Mouse (Mus musculus): Measurements from ENCODE around the gene Btbd3. TPM values are rescaled to one million over a fixed set of nuclear protein-coding genes. Genes with fewer than 3 reads are reported as not detected.

Gene Btbd3
- polyA plus RNA-seq, 1 experiment from 2014 or later, result 17.3 TPM

- Histone ChIP-seq H3K4me1 (peaks cover 2% of the 10 kb centered on the region; the same call in 1 of the 2 replicates), H3K36me3 (no peaks in the 10 kb centered on the region), H3K27me3 (ENCODE audit: low read depth, poor library complexity, severe bottlenecking) (no peaks in the 10 kb centered on the region), H3K9me3 (replicated peaks) (no peaks in the 10 kb centered on the region), H3K27ac (replicated peaks) (no peak overlapping the region), H3K4me3 (no peak overlapping the region)
- DNase-seq (ENCODE audit: low spot score), result no peak
- WGBS, result 45% methylated on average over 2 of the region's 2 CpGs
Measured at GRCm38 (mm10) chr2:138431991-138432390, 175.6 kb downstream of the Btbd3 start.

DNA sequence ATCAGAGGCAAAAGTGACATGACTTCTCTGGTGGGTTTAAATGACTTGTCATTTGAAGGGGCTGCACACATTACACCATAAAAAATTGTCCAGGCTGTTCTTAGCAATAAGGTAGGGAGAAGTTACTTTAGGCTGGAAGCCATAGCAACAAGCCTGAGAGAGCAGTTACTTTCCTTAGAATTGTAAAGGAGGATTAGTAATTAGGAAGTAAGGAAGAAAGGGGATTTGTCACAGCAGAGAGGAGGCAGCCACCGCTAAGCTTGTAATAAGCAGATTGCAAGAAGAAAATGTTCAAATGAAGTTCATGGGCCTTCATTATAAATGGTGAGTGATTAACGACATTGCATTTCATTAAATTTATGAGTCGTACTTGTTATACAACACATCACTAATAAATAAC, 190.1 kb downstream of the Btbd3 start:
- WGBS, result 16% methylated on average over 3 of the region's 3 CpGs
- Histone ChIP-seq H3K9me3 (replicated peaks) (no peaks in the 10 kb centered on the region), H3K27ac (replicated peaks) (no peak overlapping the region), H3K4me1 (peaks cover 13% of the 10 kb centered on the region), H3K4me3 (no peak overlapping the region), H3K27me3 (ENCODE audit: low read depth, poor library complexity, severe bottlenecking) (peaks cover 61% of the 10 kb centered on the region), H3K36me3 (no peaks in the 10 kb centered on the region)
- DNase-seq (ENCODE audit: low spot score), result no peak

GRCm38 (mm10) chr2:138446943-138447342, 190.6 kb downstream of the Btbd3 start:
- H3K9me3 ChIP-seq (replicated peaks), result no peaks in the 10 kb centered on the region
- no peaks in the 10 kb centered on the region for H3K36me3 ChIP-seq
- H3K27ac ChIP-seq (replicated peaks), result no peak overlapping the region
- WGBS, result 56% methylated on average over 7 of the region's 7 CpGs
- H3K4me1 ChIP-seq, result peaks cover 13% of the 10 kb centered on the region
- H3K4me3 ChIP-seq, result no peak overlapping the region
- DNase-seq (ENCODE audit: low spot score), result no peak
- peaks cover 56% of the 10 kb centered on the region for H3K27me3 ChIP-seq (ENCODE audit: low read depth, poor library complexity, severe bottlenecking)

GRCm38 (mm10) chr2:138447681-138448080, 191.3 kb downstream of the Btbd3 start:
- Histone ChIP-seq H3K27me3 (ENCODE audit: low read depth, poor library complexity, severe bottlenecking) (peaks cover 49% of the 10 kb centered on the region), H3K27ac (replicated peaks) (no peak overlapping the region), H3K9me3 (replicated peaks) (no peaks in the 10 kb centered on the region), H3K4me3 (no peak overlapping the region), H3K4me1 (peaks cover 13% of the 10 kb centered on the region), H3K36me3 (no peaks in the 10 kb centered on the region)
- DNase-seq (ENCODE audit: low spot score), result no peak
- WGBS, result 98% methylated on average over 3 of the region's 3 CpGs

DNA sequence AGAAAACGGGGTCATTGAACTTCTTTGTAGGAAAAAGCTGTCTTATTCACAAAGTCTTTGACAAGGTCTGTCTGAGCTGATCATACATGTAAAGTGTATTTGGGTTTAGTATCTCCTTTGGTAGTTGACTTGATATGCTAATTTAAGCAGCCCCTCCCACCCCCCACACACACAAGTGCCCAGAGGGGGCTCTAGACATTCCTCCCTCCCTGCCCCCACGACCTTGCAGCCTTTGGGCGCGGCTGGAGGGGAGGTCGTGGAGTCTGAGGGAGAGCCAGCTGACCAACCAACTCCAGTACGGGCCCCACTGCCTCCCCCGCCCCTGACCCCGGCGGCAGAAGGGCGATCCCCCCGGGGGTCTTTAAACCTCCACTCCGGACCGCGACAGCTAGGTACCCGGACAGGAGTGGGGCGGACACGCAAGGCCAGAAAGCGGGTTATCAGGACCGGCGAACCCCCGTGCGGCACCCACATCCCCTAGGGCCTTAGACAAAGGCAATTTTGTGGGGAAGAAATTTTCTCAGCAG, 211.7 kb downstream of the Btbd3 start:
- WGBS, result 74% methylated on average over 22 of the region's 22 CpGs
- H3K27ac ChIP-seq (replicated peaks), result no peak overlapping the region
- no peak for DNase-seq (ENCODE audit: low spot score)

GRCm38 (mm10) chr2:138473407-138473806, 217.0 kb downstream of the Btbd3 start:
- 89% methylated on average over 5 of the region's 5 CpGs for WGBS
- H3K9me3 ChIP-seq (replicated peaks), result no peaks in the 10 kb centered on the region
- no peaks in the 10 kb centered on the region for H3K4me1 ChIP-seq
- DNase-seq (ENCODE audit: low spot score), result no peak
- no peak overlapping the region for H3K27ac ChIP-seq (replicated peaks)
- H3K36me3 ChIP-seq, result no peaks in the 10 kb centered on the region
- no peak overlapping the region for H3K4me3 ChIP-seq
- no peaks in the 10 kb centered on the region for H3K27me3 ChIP-seq (ENCODE audit: low read depth, poor library complexity, severe bottlenecking)

More for the DNA sequence above, 211.7 kb downstream of the Btbd3 start:
- H3K27me3 ChIP-seq (ENCODE audit: low read depth, poor library complexity, severe bottlenecking), result no peaks in the 10 kb centered on the region
- H3K9me3 ChIP-seq (replicated peaks), result no peaks in the 10 kb centered on the region
- H3K4me3 ChIP-seq, result no peak overlapping the region
- no peaks in the 10 kb centered on the region for H3K4me1 ChIP-seq
- H3K36me3 ChIP-seq, result no peaks in the 10 kb centered on the region

DNA sequence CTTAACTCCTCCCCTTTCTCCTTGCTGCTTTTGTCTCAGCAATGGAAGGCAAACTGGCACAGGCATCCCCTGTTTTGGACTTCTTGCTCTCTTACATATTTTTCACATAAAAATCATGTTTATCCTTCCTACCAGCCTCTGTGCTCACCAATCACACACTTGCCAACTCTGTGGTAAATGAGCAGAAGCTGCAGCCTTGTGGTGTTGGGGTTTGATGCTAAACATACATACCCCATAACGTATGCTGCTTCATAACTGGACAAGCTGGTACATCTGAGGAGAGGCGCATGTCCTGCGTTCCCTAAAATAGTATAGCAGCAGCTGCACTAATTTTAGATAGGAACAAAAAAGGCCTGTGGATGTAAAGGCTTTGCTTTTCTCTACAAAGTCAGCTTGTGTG, 220.1 kb downstream of the Btbd3 start:
- Histone ChIP-seq H3K27ac (replicated peaks) (no peak overlapping the region), H3K36me3 (no peaks in the 10 kb centered on the region), H3K4me1 (no peaks in the 10 kb centered on the region), H3K27me3 (ENCODE audit: low read depth, poor library complexity, severe bottlenecking) (no peaks in the 10 kb centered on the region), H3K4me3 (no peak overlapping the region), H3K9me3 (replicated peaks) (no peaks in the 10 kb centered on the region)
- DNase-seq (ENCODE audit: low spot score), result no peak
- 94% methylated on average over 3 of the region's 3 CpGs for WGBS

DNA sequence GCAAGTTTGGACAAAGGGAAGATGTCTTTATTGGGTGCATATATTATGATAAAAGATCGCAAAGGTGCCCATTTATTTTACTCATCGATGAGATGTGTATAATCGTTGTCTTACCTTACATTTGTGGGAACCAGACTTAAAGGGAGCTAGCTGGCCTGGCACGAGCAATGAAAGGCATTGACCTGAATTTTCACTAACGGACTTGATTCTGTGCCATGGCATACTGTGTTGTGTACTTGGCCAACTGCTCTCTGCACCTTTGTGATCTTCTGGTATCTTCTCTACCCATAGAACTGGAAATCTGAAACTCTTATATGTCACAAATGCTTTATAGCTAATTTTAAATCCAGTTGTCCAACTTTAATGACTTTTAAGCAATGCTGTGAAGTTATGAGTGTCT, 220.9 kb downstream of the Btbd3 start:
- no peak overlapping the region for H3K27ac ChIP-seq (replicated peaks)
- 91% methylated on average over 5 of the region's 5 CpGs for WGBS

DNA sequence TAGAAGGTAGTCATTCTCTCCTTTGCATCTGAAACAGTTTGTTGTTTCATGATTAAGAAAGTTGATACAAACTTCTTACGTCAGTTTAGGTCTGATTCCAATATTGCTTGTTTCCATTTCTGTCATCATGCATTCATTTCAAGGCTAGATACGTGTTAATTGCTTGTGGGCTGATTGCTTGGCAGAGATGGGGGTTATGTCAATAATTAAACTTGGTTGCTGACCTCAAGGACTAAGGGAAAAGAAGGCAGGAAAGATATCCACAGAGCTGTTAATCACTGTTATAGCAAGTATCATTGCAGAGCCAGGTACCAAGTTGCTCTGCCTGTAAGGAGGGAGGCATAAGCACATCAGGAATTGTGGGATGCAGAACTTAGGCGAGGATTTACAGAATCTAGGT, 226.2 kb downstream of the Btbd3 start:
- H3K27me3 ChIP-seq (ENCODE audit: low read depth, poor library complexity, severe bottlenecking), result no peaks in the 10 kb centered on the region
- no peak for DNase-seq (ENCODE audit: low spot score)
- 82% methylated on average over 3 of the region's 3 CpGs for WGBS
- H3K36me3 ChIP-seq, result no peaks in the 10 kb centered on the region
- no peak overlapping the region for H3K27ac ChIP-seq (replicated peaks)
- H3K9me3 ChIP-seq (replicated peaks), result no peaks in the 10 kb centered on the region
- H3K4me1 ChIP-seq, result no peaks in the 10 kb centered on the region
- H3K4me3 ChIP-seq, result no peak overlapping the region

More for the DNA sequence above, 220.9 kb downstream of the Btbd3 start:
- no peak overlapping the region for H3K4me3 ChIP-seq
- H3K4me1 ChIP-seq, result no peaks in the 10 kb centered on the region
- H3K27me3 ChIP-seq (ENCODE audit: low read depth, poor library complexity, severe bottlenecking), result no peaks in the 10 kb centered on the region
- no peaks in the 10 kb centered on the region for H3K36me3 ChIP-seq
- DNase-seq (ENCODE audit: low spot score), result no peak
- no peaks in the 10 kb centered on the region for H3K9me3 ChIP-seq (replicated peaks)

DNA sequence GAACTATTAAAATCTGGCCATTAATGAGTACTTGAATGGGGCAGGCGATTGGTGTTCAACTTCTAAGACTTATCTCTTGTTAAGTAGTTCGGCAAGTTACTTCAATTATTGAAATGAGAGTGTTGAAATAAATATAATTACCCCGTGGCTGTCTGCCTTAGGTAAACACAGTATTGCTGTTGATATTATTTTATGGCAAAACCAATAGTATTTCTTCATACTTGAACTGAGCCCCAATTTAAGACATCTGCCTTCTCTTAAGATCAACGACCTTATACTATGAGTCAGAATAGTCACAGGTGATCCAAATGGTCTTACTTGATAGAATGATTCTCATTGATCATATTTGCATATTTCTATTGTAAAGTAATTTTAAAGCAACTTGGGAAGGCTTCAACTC, 228.5 kb downstream of the Btbd3 start:
- H3K9me3 ChIP-seq (replicated peaks), result no peaks in the 10 kb centered on the region
- no peak for DNase-seq (ENCODE audit: low spot score)
- H3K27me3 ChIP-seq (ENCODE audit: low read depth, poor library complexity, severe bottlenecking), result no peaks in the 10 kb centered on the region
- H3K36me3 ChIP-seq, result no peaks in the 10 kb centered on the region
- 88% methylated on average over 4 of the region's 4 CpGs for WGBS
- no peak overlapping the region for H3K4me3 ChIP-seq
- no peak overlapping the region for H3K27ac ChIP-seq (replicated peaks)
- H3K4me1 ChIP-seq, result no peaks in the 10 kb centered on the region

GRCm38 (mm10) chr2:138490688-138491405, 234.5 kb downstream of the Btbd3 start:
- H3K9me3 ChIP-seq (replicated peaks), result no peaks in the 10 kb centered on the region
- H3K36me3 ChIP-seq, result no peaks in the 10 kb centered on the region
- H3K4me3 ChIP-seq, result no peak overlapping the region
- H3K27ac ChIP-seq (replicated peaks), result no peak overlapping the region
- DNase-seq (ENCODE audit: low spot score), result no peak
- no peaks in the 10 kb centered on the region for H3K4me1 ChIP-seq
- H3K27me3 ChIP-seq (ENCODE audit: low read depth, poor library complexity, severe bottlenecking), result no peaks in the 10 kb centered on the region
- WGBS, result 91% methylated on average over 2 of the region's 2 CpGs

DNA sequence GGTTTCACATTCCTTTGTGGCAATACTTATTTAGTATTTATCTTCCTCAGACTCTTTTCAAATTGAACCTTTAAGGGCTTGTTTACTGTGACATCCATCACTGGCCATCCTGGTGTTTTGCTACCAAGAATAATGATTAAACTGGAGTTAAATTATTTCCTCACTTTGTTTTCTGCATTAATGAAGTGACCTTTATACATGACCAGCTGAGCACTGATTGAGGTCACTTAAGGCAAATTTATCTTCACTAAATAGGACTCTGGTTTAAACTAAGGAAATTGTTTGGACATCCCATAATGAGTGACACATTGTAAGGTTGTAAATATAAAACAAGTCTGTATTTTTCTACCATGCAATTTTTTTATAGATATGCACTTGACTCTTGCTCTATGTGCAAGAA, 235.8 kb downstream of the Btbd3 start:
- Histone ChIP-seq H3K4me1 (no peaks in the 10 kb centered on the region), H3K36me3 (no peaks in the 10 kb centered on the region)

DNA sequence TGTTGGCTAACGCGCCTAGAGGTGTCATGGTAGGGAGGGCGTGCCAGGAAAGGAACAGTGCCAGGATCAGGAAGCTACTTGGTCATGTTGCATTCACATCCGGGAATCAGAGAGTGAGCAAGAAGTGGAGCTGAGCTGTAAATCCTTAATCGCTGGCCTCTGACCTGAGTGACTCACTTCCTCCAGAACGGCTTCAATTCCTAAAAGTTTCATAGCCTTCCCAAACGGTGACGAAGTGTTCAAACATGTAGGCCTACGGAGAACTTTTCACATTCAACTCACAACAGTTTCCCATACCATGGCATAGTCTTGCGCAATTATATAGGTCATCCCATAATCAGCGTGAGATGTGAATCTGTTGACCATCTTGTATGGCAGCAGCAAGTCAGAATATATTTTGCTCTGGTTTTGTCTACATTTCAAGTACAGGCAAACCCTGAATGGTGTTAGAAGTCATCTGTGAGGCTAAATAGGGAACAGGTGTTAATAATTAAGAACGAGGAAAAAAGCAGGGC, 247.6 kb downstream of the Btbd3 start:
- H3K36me3 ChIP-seq, result no peaks in the 10 kb centered on the region
- H3K27me3 ChIP-seq (ENCODE audit: low read depth, poor library complexity, severe bottlenecking), result no peaks in the 10 kb centered on the region
- H3K4me1 ChIP-seq, result no peaks in the 10 kb centered on the region
- H3K4me3 ChIP-seq, result no peak overlapping the region
- DNase-seq (ENCODE audit: low spot score), result no peak
- WGBS, result 86% methylated on average over 12 of the region's 12 CpGs
- H3K9me3 ChIP-seq (replicated peaks), result no peaks in the 10 kb centered on the region
- H3K27ac ChIP-seq (replicated peaks), result no peak overlapping the region

More for the DNA sequence above, 235.8 kb downstream of the Btbd3 start:
- no peak overlapping the region for H3K27ac ChIP-seq (replicated peaks)
- H3K4me3 ChIP-seq, result no peak overlapping the region
- no peak for DNase-seq (ENCODE audit: low spot score)
- no peaks in the 10 kb centered on the region for H3K27me3 ChIP-seq (ENCODE audit: low read depth, poor library complexity, severe bottlenecking)
- no peaks in the 10 kb centered on the region for H3K9me3 ChIP-seq (replicated peaks)
